Mouse (Mus musculus): ENCODE measurements around the gene Pgs1. TPM values are rescaled to one million over a fixed set of nuclear protein-coding genes. Genes with fewer than 3 reads are reported as not detected.

The Pgs1 gene
- polyA plus RNA-seq, 1 experiment: 89.1 TPM

GRCm38 (mm10) chr11:117983770-117984169 lies 2.3 kb upstream of the Pgs1 start:
- H3K4me1 ChIP-seq (replicated peaks; ENCODE audit: control insufficient read depth, insufficient read depth, low read length): peaks cover 16% of the 10 kb centered on the region
- H3K27ac ChIP-seq (ENCODE audit: control insufficient read depth, insufficient read depth, low read length): no peak overlapping the region
- H3K36me3 ChIP-seq (ENCODE audit: control insufficient read depth, insufficient read depth, low read length): no peaks in the 10 kb centered on the region
- no peaks in the 10 kb centered on the region for H3K27me3 ChIP-seq (ENCODE audit: control insufficient read depth, insufficient read depth, low read length)
- H3K4me3 ChIP-seq (ENCODE audit: control insufficient read depth, insufficient read depth, low read length): no peak overlapping the region
- DNase-seq: no peak
- 92% methylated on average over 7 of the region's 7 CpGs for WGBS
- no peak for TF ChIP-seq POLR2A (IDR thresholded peaks at IDR 0.05; ENCODE audit: control insufficient read depth, extremely low read depth, insufficient read depth, low read length, poor library complexity)
- TF ChIP-seq CTCF (IDR thresholded peaks at IDR 0.05; ENCODE audit: borderline replicate concordance, control insufficient read depth, extremely low read depth, insufficient read depth, low read length, poor library complexity): no peak

GRCm38 (mm10) chr11:117987032-117987451 lies 950 bp downstream of the Pgs1 start:
- WGBS: 1% methylated on average over 32 of the region's 32 CpGs
- Histone ChIP-seq H3K36me3 (ENCODE audit: control insufficient read depth, insufficient read depth, low read length) (no peaks in the 10 kb centered on the region), H3K4me3 (ENCODE audit: control insufficient read depth, insufficient read depth, low read length) (peak overlapping the region; percentile 95), H3K4me1 (replicated peaks; ENCODE audit: control insufficient read depth, insufficient read depth, low read length) (peaks cover 32% of the 10 kb centered on the region), H3K27ac (ENCODE audit: control insufficient read depth, insufficient read depth, low read length) (no peak overlapping the region; the same call in 1 of the 2 replicates), H3K27me3 (ENCODE audit: control insufficient read depth, insufficient read depth, low read length) (no peaks in the 10 kb centered on the region)
- no peak for DNase-seq
- TF ChIP-seq POLR2A (IDR thresholded peaks at IDR 0.05; ENCODE audit: control insufficient read depth, extremely low read depth, insufficient read depth, low read length, poor library complexity): no peak
- TF ChIP-seq CTCF (IDR thresholded peaks at IDR 0.05; ENCODE audit: borderline replicate concordance, control insufficient read depth, extremely low read depth, insufficient read depth, low read length, poor library complexity): no peak

GRCm38 (mm10) chr11:117987968-117988367 lies 1.9 kb downstream of the Pgs1 start:
- Histone ChIP-seq H3K4me3 (ENCODE audit: control insufficient read depth, insufficient read depth, low read length) (no peak overlapping the region), H3K27me3 (ENCODE audit: control insufficient read depth, insufficient read depth, low read length) (no peaks in the 10 kb centered on the region), H3K36me3 (ENCODE audit: control insufficient read depth, insufficient read depth, low read length) (no peaks in the 10 kb centered on the region), H3K4me1 (replicated peaks; ENCODE audit: control insufficient read depth, insufficient read depth, low read length) (peaks cover 41% of the 10 kb centered on the region), H3K27ac (ENCODE audit: control insufficient read depth, insufficient read depth, low read length) (no peak overlapping the region)
- DNase-seq: no peak
- 77% methylated on average over 4 of the region's 4 CpGs for WGBS
- no peak for TF ChIP-seq POLR2A (IDR thresholded peaks at IDR 0.05; ENCODE audit: control insufficient read depth, extremely low read depth, insufficient read depth, low read length, poor library complexity)
- no peak for TF ChIP-seq CTCF (IDR thresholded peaks at IDR 0.05; ENCODE audit: borderline replicate concordance, control insufficient read depth, extremely low read depth, insufficient read depth, low read length, poor library complexity)

GRCm38 (mm10) chr11:117989241-117989640 lies 3.1 kb downstream of the Pgs1 start:
- Histone ChIP-seq H3K27ac (ENCODE audit: control insufficient read depth, insufficient read depth, low read length) (no peak overlapping the region), H3K36me3 (ENCODE audit: control insufficient read depth, insufficient read depth, low read length) (no peaks in the 10 kb centered on the region), H3K4me3 (ENCODE audit: control insufficient read depth, insufficient read depth, low read length) (no peak overlapping the region), H3K4me1 (replicated peaks; ENCODE audit: control insufficient read depth, insufficient read depth, low read length) (peaks cover 51% of the 10 kb centered on the region), H3K27me3 (ENCODE audit: control insufficient read depth, insufficient read depth, low read length) (no peaks in the 10 kb centered on the region)
- no peak for DNase-seq
- WGBS: 72% methylated on average over 4 of the region's 4 CpGs
- no peak for TF ChIP-seq CTCF (IDR thresholded peaks at IDR 0.05; ENCODE audit: borderline replicate concordance, control insufficient read depth, extremely low read depth, insufficient read depth, low read length, poor library complexity)

GRCm38 (mm10) chr11:117989926-117990325 lies 3.8 kb downstream of the Pgs1 start:
- no peaks in the 10 kb centered on the region for H3K36me3 ChIP-seq (ENCODE audit: control insufficient read depth, insufficient read depth, low read length)
- H3K27me3 ChIP-seq (ENCODE audit: control insufficient read depth, insufficient read depth, low read length): no peaks in the 10 kb centered on the region
- no peak for DNase-seq
- H3K27ac ChIP-seq (ENCODE audit: control insufficient read depth, insufficient read depth, low read length): no peak overlapping the region
- TF ChIP-seq POLR2A (IDR thresholded peaks at IDR 0.05; ENCODE audit: control insufficient read depth, extremely low read depth, insufficient read depth, low read length, poor library complexity) (no peak), CTCF (IDR thresholded peaks at IDR 0.05; ENCODE audit: borderline replicate concordance, control insufficient read depth, extremely low read depth, insufficient read depth, low read length, poor library complexity) (0 out of 2 replicates have a peak, but pooled peaks have one; percentile 15)
- peaks cover 57% of the 10 kb centered on the region for H3K4me1 ChIP-seq (replicated peaks; ENCODE audit: control insufficient read depth, insufficient read depth, low read length)
- WGBS: 9% methylated on average over 10 of the region's 10 CpGs
- H3K4me3 ChIP-seq (ENCODE audit: control insufficient read depth, insufficient read depth, low read length): no peak overlapping the region

- Histone ChIP-seq H3K36me3 (ENCODE audit: control insufficient read depth, insufficient read depth, low read length) (no peaks in the 10 kb centered on the region), H3K27me3 (ENCODE audit: control insufficient read depth, insufficient read depth, low read length) (no peaks in the 10 kb centered on the region), H3K4me3 (ENCODE audit: control insufficient read depth, insufficient read depth, low read length) (no peak overlapping the region), H3K27ac (ENCODE audit: control insufficient read depth, insufficient read depth, low read length) (no peak overlapping the region; the same call in 1 of the 2 replicates), H3K4me1 (replicated peaks; ENCODE audit: control insufficient read depth, insufficient read depth, low read length) (peaks cover 56% of the 10 kb centered on the region)
- DNase-seq: no peak
- no peak for TF ChIP-seq CTCF (IDR thresholded peaks at IDR 0.05; ENCODE audit: borderline replicate concordance, control insufficient read depth, extremely low read depth, insufficient read depth, low read length, poor library complexity)
- TF ChIP-seq POLR2A (IDR thresholded peaks at IDR 0.05; ENCODE audit: control insufficient read depth, extremely low read depth, insufficient read depth, low read length, poor library complexity): no peak
- WGBS: 34% methylated on average over 9 of the region's 9 CpGs
Observed at GRCm38 (mm10) chr11:117991502-117992470, 5.7 kb downstream of the Pgs1 start.

Measured in thymus, adult 2 months (tissue).